ENCODE assay signal across 23 mouse cellular contexts in the genomic region with DNA sequence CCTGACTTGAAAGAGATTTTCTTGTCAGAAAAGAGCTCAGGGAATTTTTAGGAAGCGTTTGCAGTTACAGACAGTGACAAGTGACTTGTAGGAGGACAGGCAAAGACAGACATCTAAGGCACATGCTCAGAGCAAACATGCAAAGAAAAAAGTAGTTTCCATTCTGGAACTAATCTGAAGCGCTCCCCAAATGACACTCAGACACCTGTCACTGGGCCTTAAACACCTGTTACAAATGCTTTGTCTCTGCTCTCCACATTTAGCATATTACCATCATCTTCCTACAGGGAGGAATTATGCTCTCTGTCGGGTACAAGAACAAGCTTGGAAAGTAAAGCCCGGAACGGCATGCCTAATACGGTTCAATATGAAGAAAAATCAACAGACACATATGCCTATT. TPM values are rescaled to one million over a fixed set of nuclear protein-coding genes. Genes with fewer than 3 reads are reported as not detected.
A peak's percentile ranks its signal among the peaks of the same experiment; 100 is the strongest.
DNase-seq lines count a peak whose midpoint lies in the region; ATAC-seq and TF ChIP-seq lines count a peak whose summit lies in the region.
"Had no signal": no experiment of that assay in that cellular context is flagged by ENCODE, and none has a peak within 500 bp of the region (broad histone marks: within the 10 kb centered on the region; RNA-seq: fewer than 3 reads in every experiment).

No protein-coding gene starts in this region.

- no peaks in the 10 kb centered on the region for H3K27me3 ChIP-seq in forebrain, embryonic 13.5 days
- H3K27me3 ChIP-seq in forebrain, postnatal 0 days (ENCODE audit: insufficient read depth, low read length), result no peaks in the 10 kb centered on the region
- no peaks in the 10 kb centered on the region for H3K27me3 ChIP-seq in limb, embryonic 14.5 days (ENCODE audit: control insufficient read depth, insufficient read depth, low read length)
- H3K27me3 ChIP-seq: embryonic facial prominence, embryonic 12.5 days; embryonic facial prominence, embryonic 15.5 days; forebrain, embryonic 12.5 days; forebrain, embryonic 15.5 days had no signal

- no peak for TF ChIP-seq CTCF in forebrain, postnatal 0 days (IDR thresholded peaks at IDR 0.05; ENCODE audit: low read depth)

- no peaks in the 10 kb centered on the region for H3K9me3 ChIP-seq in forebrain, embryonic 13.5 days (replicated peaks)
- H3K9me3 ChIP-seq in forebrain, postnatal 0 days (ENCODE audit: low read length), result no peaks in the 10 kb centered on the region
- no peaks in the 10 kb centered on the region for H3K9me3 ChIP-seq in limb, embryonic 14.5 days (ENCODE audit: control insufficient read depth, low read length)
- H3K9me3 ChIP-seq: embryonic facial prominence, embryonic 12.5 days; embryonic facial prominence, embryonic 15.5 days; forebrain, embryonic 10.5 days; forebrain, embryonic 12.5 days; forebrain, embryonic 15.5 days had no signal

- H3K4me1 ChIP-seq in forebrain, embryonic 13.5 days, result no peaks in the 10 kb centered on the region
- no peaks in the 10 kb centered on the region for H3K4me1 ChIP-seq in forebrain, postnatal 0 days (ENCODE audit: insufficient read depth)
- no peaks in the 10 kb centered on the region for H3K4me1 ChIP-seq in limb, embryonic 14.5 days (ENCODE audit: control insufficient read depth, insufficient read depth, low read length)
- H3K4me1 ChIP-seq: embryonic facial prominence, embryonic 12.5 days; embryonic facial prominence, embryonic 15.5 days; forebrain, embryonic 10.5 days; forebrain, embryonic 12.5 days; forebrain, embryonic 15.5 days had no signal

- peak overlapping the region; percentile 25; the same call in 1 of the 2 replicates for H3K27ac ChIP-seq in forebrain, embryonic 13.5 days
- H3K27ac ChIP-seq in forebrain, postnatal 0 days (ENCODE audit: low read depth, low read length), result no peak overlapping the region
- H3K27ac ChIP-seq in limb, embryonic 14.5 days (replicated peaks; ENCODE audit: low read depth, low read length), result no peak overlapping the region
- H3K27ac ChIP-seq: embryonic facial prominence, embryonic 12.5 days; embryonic facial prominence, embryonic 15.5 days; forebrain, embryonic 10.5 days; forebrain, embryonic 12.5 days; forebrain, embryonic 15.5 days had no signal

- no peak overlapping the region for H3K4me3 ChIP-seq in forebrain, embryonic 13.5 days
- H3K4me3 ChIP-seq in forebrain, postnatal 0 days (ENCODE audit: low read depth, low read length), result no peak overlapping the region
- no peak overlapping the region for H3K4me3 ChIP-seq in limb, embryonic 14.5 days (replicated peaks; ENCODE audit: low read length)
- H3K4me3 ChIP-seq: embryonic facial prominence, embryonic 12.5 days; embryonic facial prominence, embryonic 15.5 days; erythroblast, embryonic 14.5 days; forebrain, embryonic 10.5 days; forebrain, embryonic 12.5 days; forebrain, embryonic 15.5 days had no signal

- no peak for ATAC-seq in forebrain, embryonic 13.5 days
- ATAC-seq in forebrain, postnatal 0 days, result no peak
- ATAC-seq in limb, embryonic 14.5 days (ENCODE audit: low FRiP score, low read depth), result peak; percentile 60; the same call in 1 of the 2 replicates
- ATAC-seq: forebrain, embryonic 15.5 days had no signal

- 79% methylated on average over 6 of the region's 6 CpGs for WGBS in forebrain, embryonic 13.5 days
- WGBS in forebrain, postnatal 0 days, result 79% methylated on average over 6 of the region's 6 CpGs
- 90% methylated on average over 6 of the region's 6 CpGs for WGBS in limb, embryonic 14.5 days

- no peak overlapping the region for H3K4me2 ChIP-seq in forebrain, embryonic 13.5 days
- no peak overlapping the region for H3K4me2 ChIP-seq in forebrain, postnatal 0 days (ENCODE audit: low read depth)
- no peak overlapping the region for H3K4me2 ChIP-seq in limb, embryonic 14.5 days (replicated peaks; ENCODE audit: low read depth, low read length, severe bottlenecking)
- H3K4me2 ChIP-seq: embryonic facial prominence, embryonic 12.5 days; embryonic facial prominence, embryonic 15.5 days; forebrain, embryonic 12.5 days; forebrain, embryonic 15.5 days had no signal

- TF ChIP-seq POLR2A in limb, embryonic 14.5 days (IDR thresholded peaks at IDR 0.05; ENCODE audit: borderline replicate concordance, extremely low read depth, insufficient read depth, insufficient read length), result no peak

- H3K9ac ChIP-seq in forebrain, embryonic 13.5 days, result no peak overlapping the region
- H3K9ac ChIP-seq in forebrain, postnatal 0 days, result no peak overlapping the region
- H3K9ac ChIP-seq in limb, embryonic 14.5 days (ENCODE audit: low read depth, low read length, severe bottlenecking), result no peak overlapping the region
- H3K9ac ChIP-seq: embryonic facial prominence, embryonic 12.5 days; embryonic facial prominence, embryonic 15.5 days; forebrain, embryonic 12.5 days; forebrain, embryonic 15.5 days had no signal

- peaks cover 82% of the 10 kb centered on the region for H3K36me3 ChIP-seq in forebrain, embryonic 13.5 days (ENCODE audit: poor library complexity, severe bottlenecking)
- peaks cover 64% of the 10 kb centered on the region for H3K36me3 ChIP-seq in forebrain, postnatal 0 days (ENCODE audit: insufficient read depth)
- H3K36me3 ChIP-seq in limb, embryonic 14.5 days (ENCODE audit: control insufficient read depth, insufficient read depth, low read length), result peaks cover 83% of the 10 kb centered on the region

- DNase-seq in forebrain, postnatal 0 days, result no peak
- DNase-seq in brain, adult 2 months (ENCODE audit: low read depth, low spot score), result peak; percentile 25
- no peak for DNase-seq in limb, embryonic 14.5 days (ENCODE audit: low spot score)
- peak; percentile 23 for DNase-seq in naive thymus-derived CD4-positive, alpha-beta T cell, adult 2 months (ENCODE audit: low read depth)
- no peak for DNase-seq in layer of hippocampus, adult 9-10 months (ENCODE audit: low spot score)
- DNase-seq in urinary bladder, postnatal 36 days (ENCODE audit: low spot score in 2 of 2), result no peak
- DNase-seq: adrenal gland, adult 2 months; adrenal gland, postnatal 10 days; adrenal gland, postnatal 25 days; cerebellum, adult 11 months; cerebellum, adult 18-20 months; cerebellum, adult 8-10 months; cerebellum, adult 9-11 months; cerebellum, postnatal 14 days; cerebellum, postnatal 36 days; embryo, embryonic 11 days had no signal

RNA-seq across cellular contexts. Expression of gene Aqr, which starts 43.0 kb away (rescaled TPM):
- polyA plus RNA-seq in forebrain, embryonic 13.5 days (2015; fragmentation: Nextera tagmentation; extraction: Ambion mirVana), result 52.1 and 55.3 TPM in 2 replicates
- total RNA-seq in forebrain, postnatal 0 days (2014; rRNA removed), result 25.2 and 31.9 TPM in 2 replicates
- polyA plus RNA-seq in forebrain, postnatal 0 days (2015; fragmentation: Nextera tagmentation; extraction: Ambion mirVana), result 20.0 and 22.0 TPM in 2 replicates
- polyA plus RNA-seq in limb, embryonic 14.5 days (2012; rRNA removed), result 47.4 and 47.9 TPM in 2 replicates
- 48.8 and 50.2 TPM in 2 replicates for polyA plus RNA-seq in limb, embryonic 14.5 days (2014; fragmentation: Nextera tagmentation; extraction: Ambion mirVana)

RNA-seq across cellular contexts. Expression of gene Zfp770, which starts 57.4 kb away (rescaled TPM):
- polyA plus RNA-seq in forebrain, embryonic 13.5 days (2015; fragmentation: Nextera tagmentation; extraction: Ambion mirVana), result 4.5 and 4.8 TPM in 2 replicates
- total RNA-seq in forebrain, postnatal 0 days (2014; rRNA removed), result 24.2 and 28.6 TPM in 2 replicates
- polyA plus RNA-seq in forebrain, postnatal 0 days (2015; fragmentation: Nextera tagmentation; extraction: Ambion mirVana), result 8.1 and 8.2 TPM in 2 replicates
- 5.6 and 7.1 TPM in 2 replicates for polyA plus RNA-seq in limb, embryonic 14.5 days (2012; rRNA removed)
- 5.5 and 5.8 TPM in 2 replicates for polyA plus RNA-seq in limb, embryonic 14.5 days (2014; fragmentation: Nextera tagmentation; extraction: Ambion mirVana)

Comparison
In these comparisons a context has a peak if more than half of its experiments do, and no peak if none do; other contexts are left out.
1. DNase-seq: peak in brain, adult 2 months (single experiment) and naive thymus-derived CD4-positive, alpha-beta T cell, adult 2 months (single experiment); none in forebrain, postnatal 0 days (single experiment), limb, embryonic 14.5 days (single experiment), layer of hippocampus, adult 9-10 months (single experiment) and urinary bladder, postnatal 36 days (0 of 2).